Mouse (Mus musculus) fibroblast of lung, adult 2 months (primary cell): ENCODE measurements around the gene Defb22.
A peak's percentile ranks its signal among the peaks of the same experiment; 100 is the strongest.

Experiments
- DNase-seq: peaks from one replicate; pipeline ENCODE4 v3.0.0-alpha.2; 2011; ENCODE audit warnings: low read depth

Gene Defb22

GRCm38 (mm10) chr2:152490038-152490437, at the start of gene Defb22:
TSS of gene Defb22 (minus strand) at chr2:152490138.
- DNase-seq, result no peak

- no peak for DNase-seq
Measured at GRCm38 (mm10) chr2:152517981-152518380, 28.0 kb upstream of the Defb22 start, which contains the start of gene Defb28. TSS of gene Defb28 (plus strand) at chr2:152518255.

GRCm38 (mm10) chr2:152516084-152516483, 26.1 kb upstream of the Defb22 start:
- DNase-seq, result no peak

- DNase-seq, result no peak
Measured at GRCm38 (mm10) chr2:152511592-152511991, 21.7 kb upstream of the Defb22 start, which contains the start of gene Defb26. TSS of gene Defb26 (minus strand) at chr2:152511692.

- DNase-seq, result no peak
Measured at GRCm38 (mm10) chr2:152503950-152504349, 14.0 kb upstream of the Defb22 start.

- no peak for DNase-seq
Measured at GRCm38 (mm10) chr2:152500863-152501229, 10.9 kb upstream of the Defb22 start.

- DNase-seq, result no peak
Measured at GRCm38 (mm10) chr2:152500204-152500862, 10.4 kb upstream of the Defb22 start.

GRCm38 (mm10) chr2:152498020-152498419, 8.1 kb upstream of the Defb22 start:
- DNase-seq, result no peak

- DNase-seq, result no peak
Measured at GRCm38 (mm10) chr2:152493151-152493550, 3.2 kb upstream of the Defb22 start.

GRCm38 (mm10) chr2:152487024-152487423, 2.9 kb downstream of the Defb22 start:
- no peak for DNase-seq

GRCm38 (mm10) chr2:152481726-152482125, 8.2 kb downstream of the Defb22 start:
- DNase-seq, result no peak

GRCm38 (mm10) chr2:152480881-152481280, 9.1 kb downstream of the Defb22 start:
- DNase-seq, result no peak

GRCm38 (mm10) chr2:152476763-152477162, 13.2 kb downstream of the Defb22 start, which contains the start of gene Defb20:
TSS of gene Defb20 (plus strand) at chr2:152477063.
- DNase-seq, result no peak

- no peak for DNase-seq
Measured at GRCm38 (mm10) chr2:152472434-152472833, 17.5 kb downstream of the Defb22 start.

- DNase-seq, result peak; percentile 23
Measured at GRCm38 (mm10) chr2:152470973-152471372, 19.0 kb downstream of the Defb22 start.

- DNase-seq, result no peak
Measured at GRCm38 (mm10) chr2:152464570-152465150, 25.3 kb downstream of the Defb22 start, which contains the start of gene Defb23. TSS of gene Defb23 (minus strand) at chr2:152464620.

GRCm38 (mm10) chr2:152459241-152459640, 30.7 kb downstream of the Defb22 start:
- DNase-seq, result no peak

GRCm38 (mm10) chr2:152452101-152452781, 37.7 kb downstream of the Defb22 start:
- no peak for DNase-seq

- DNase-seq, result peak; percentile 15
Measured at GRCm38 (mm10) chr2:152450241-152450640, 39.7 kb downstream of the Defb22 start.

GRCm38 (mm10) chr2:152447461-152447860, 42.5 kb downstream of the Defb22 start:
- DNase-seq, result no peak

- DNase-seq, result no peak
Measured at GRCm38 (mm10) chr2:152446642-152447041, 43.3 kb downstream of the Defb22 start.

- no peak for DNase-seq
Measured at GRCm38 (mm10) chr2:152443281-152443680, 46.7 kb downstream of the Defb22 start.

- DNase-seq, result no peak
Measured at GRCm38 (mm10) chr2:152442322-152442721, 47.6 kb downstream of the Defb22 start.
